In the genomic region with DNA sequence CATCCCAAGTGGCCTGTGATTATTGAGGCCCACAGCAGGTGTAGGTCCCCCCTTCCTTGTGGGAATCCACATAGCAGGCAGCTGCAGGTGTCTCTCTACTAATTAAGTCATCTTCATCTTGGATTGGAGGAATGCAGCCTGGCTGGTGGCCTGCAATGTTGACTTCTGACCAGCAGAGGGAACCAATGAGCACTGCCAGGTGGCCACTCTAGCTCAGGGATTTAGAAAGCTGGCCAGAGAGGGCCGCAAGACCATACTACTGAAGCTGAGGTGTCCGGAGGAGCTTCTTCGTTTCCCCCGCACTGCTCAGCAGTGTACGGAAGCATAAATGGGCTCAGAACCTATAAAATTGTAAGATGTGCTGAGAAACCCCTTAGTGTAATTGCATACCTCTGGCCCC, we compare ENCODE assay signal across 9 mouse cellular contexts. TPM values are rescaled to one million over a fixed set of nuclear protein-coding genes. Genes with fewer than 3 reads are reported as not detected.
DNase-seq lines count a peak whose midpoint lies in the region; ATAC-seq and TF ChIP-seq lines count a peak whose summit lies in the region.
"Had no signal": no experiment of that assay in that cellular context is flagged by ENCODE, and none has a peak within 500 bp of the region (broad histone marks: within the 10 kb centered on the region; RNA-seq: fewer than 3 reads in every experiment).

No protein-coding gene starts in this region.

- H3K4me2 ChIP-seq in liver, embryonic 12.5 days, result no peak overlapping the region
- H3K4me2 ChIP-seq in kidney, embryonic 14.5 days (replicated peaks; ENCODE audit: low read depth, low read length), result no peak overlapping the region
- H3K4me2 ChIP-seq: embryonic facial prominence, embryonic 15.5 days had no signal

- no peaks in the 10 kb centered on the region for H3K4me1 ChIP-seq in liver, embryonic 12.5 days
- H3K4me1 ChIP-seq in kidney, embryonic 14.5 days (ENCODE audit: control insufficient read depth, insufficient read depth, low read length), result peaks cover 19% of the 10 kb centered on the region; the same call in 1 of the 2 replicates
- no peaks in the 10 kb centered on the region for H3K4me1 ChIP-seq in liver, adult 2 months (ENCODE audit: control insufficient read depth, insufficient read depth, low read length)

- no peak for TF ChIP-seq POLR2A in liver, adult 2 months (IDR thresholded peaks at IDR 0.05; ENCODE audit: extremely low read depth, insufficient read depth, low read length)

- no peaks in the 10 kb centered on the region for H3K79me2 ChIP-seq in liver, adult 2 months (ENCODE audit: control insufficient read depth, insufficient read depth, low read length)

- H3K9ac ChIP-seq in liver, embryonic 12.5 days, result no peak overlapping the region
- no peak overlapping the region for H3K9ac ChIP-seq in kidney, embryonic 14.5 days (ENCODE audit: low read depth, low read length)
- no peak overlapping the region for H3K9ac ChIP-seq in liver, adult 2 months (ENCODE audit: low read depth, low read length)
- H3K9ac ChIP-seq: embryonic facial prominence, embryonic 15.5 days had no signal

- peak; percentile 63 for DNase-seq in liver
- peak; percentile 87 to 90 for DNase-seq in cerebellum, adult 18-20 months
- DNase-seq in frontal cortex, postnatal 25 days (ENCODE audit: low spot score in 2 of 2), result peak; percentile 65 to 73
- peak; percentile 34 for DNase-seq in liver, adult 2 months (ENCODE audit: extremely low read depth, low read depth, low spot score)
- peak; percentile 37 for DNase-seq in ovary, adult 18-20 months (ENCODE audit: low spot score)
- peak; percentile 33 to 78 for DNase-seq in thymus, postnatal 10 days (ENCODE audit: low spot score in 2 of 2)

- H3K4me3 ChIP-seq in liver, embryonic 12.5 days, result no peak overlapping the region
- H3K4me3 ChIP-seq in kidney, embryonic 14.5 days (ENCODE audit: low read length), result no peak overlapping the region
- H3K4me3 ChIP-seq in liver, adult 2 months (ENCODE audit: insufficient read depth, low read depth, low read length), result no peak overlapping the region
- H3K4me3 ChIP-seq: embryonic facial prominence, embryonic 15.5 days had no signal

- H3K27ac ChIP-seq in liver, embryonic 12.5 days, result no peak overlapping the region
- no peak overlapping the region for H3K27ac ChIP-seq in kidney, embryonic 14.5 days (ENCODE audit: low read depth, low read length)
- no peak overlapping the region for H3K27ac ChIP-seq in liver, adult 2 months (replicated peaks; ENCODE audit: insufficient read depth, low read depth, low read length)
- H3K27ac ChIP-seq: embryonic facial prominence, embryonic 15.5 days had no signal

- no peaks in the 10 kb centered on the region for H3K9me3 ChIP-seq in liver, embryonic 12.5 days (replicated peaks)
- H3K9me3 ChIP-seq in kidney, embryonic 14.5 days (ENCODE audit: control insufficient read depth, low read length), result no peaks in the 10 kb centered on the region
- H3K9me3 ChIP-seq: embryonic facial prominence, embryonic 15.5 days had no signal

- H3K27me3 ChIP-seq in liver, embryonic 12.5 days (replicated peaks), result peaks cover 66% of the 10 kb centered on the region
- peaks cover 24% of the 10 kb centered on the region for H3K27me3 ChIP-seq in kidney, embryonic 14.5 days (ENCODE audit: control insufficient read depth, insufficient read depth, low read length)
- no peaks in the 10 kb centered on the region for H3K27me3 ChIP-seq in liver, adult 2 months (ENCODE audit: control insufficient read depth, insufficient read depth, low read length)

- 25% methylated on average over 5 of the region's 5 CpGs for WGBS in liver, embryonic 12.5 days (ENCODE audit: insufficient replicate concordance)
- 26% methylated on average over 5 of the region's 5 CpGs for WGBS in kidney, embryonic 14.5 days
- 26% methylated on average over 5 of the region's 5 CpGs for WGBS in liver, adult 2 months

- no peak for ATAC-seq in liver, embryonic 12.5 days
- 0 out of 2 replicates have a peak, but pooled peaks have one; percentile 32 for ATAC-seq in kidney, embryonic 14.5 days (ENCODE audit: low FRiP score, low TSS enrichment)

- H3K36me3 ChIP-seq in liver, embryonic 12.5 days, result no peaks in the 10 kb centered on the region
- H3K36me3 ChIP-seq in kidney, embryonic 14.5 days (ENCODE audit: control insufficient read depth, insufficient read depth, low read length), result no peaks in the 10 kb centered on the region
- no peaks in the 10 kb centered on the region for H3K36me3 ChIP-seq in liver, adult 2 months (ENCODE audit: control insufficient read depth, insufficient read depth, low read length)
- H3K36me3 ChIP-seq: embryonic facial prominence, embryonic 15.5 days had no signal

- TF ChIP-seq CTCF in liver, adult 2 months (IDR thresholded peaks at IDR 0.05; ENCODE audit: low read depth, low read length), result peak; percentile 95

RNA-seq across cellular contexts. Expression of a gene that starts 31.3 kb away (rescaled TPM):
- 11.7 and 12.6 TPM in 2 replicates for polyA plus RNA-seq in liver, embryonic 12.5 days (2016; fragmentation: Nextera tagmentation; extraction: Ambion mirVana)
- polyA plus RNA-seq in kidney, embryonic 14.5 days (2014; fragmentation: Nextera tagmentation; extraction: Ambion mirVana), result 3.9 and 9.7 TPM in 2 replicates
- total RNA-seq in liver, adult 2 months (2014; rRNA removed), result 3.0 and 3.6 TPM in 2 replicates
- 8.1 and 8.3 TPM in 2 replicates for polyA plus RNA-seq in liver, adult 2 months (2012; rRNA removed)

Comparison
In these comparisons a context has a peak if more than half of its experiments do, and no peak if none do; other contexts are left out.
1. DNase-seq: peak in every context shown above with its lines; median percentile 88 in cerebellum, adult 18-20 months; 69 in frontal cortex, postnatal 25 days; 63 in liver; 56 in thymus, postnatal 10 days; 37 in ovary, adult 18-20 months; 34 in liver, adult 2 months.